Mouse (Mus musculus): ENCODE results near the gene Rfxank.

The Rfxank gene

GRCm38 (mm10) chr8:70139026-70139857, at the start of gene Rfxank, which contains the start of the genes Borcs8 and Mef2b:
Gene Rfxank, minus strand, starts transcription at chr8:70139154.
Gene Borcs8, plus strand, starts transcription at chr8:70139499.
Gene Mef2b, plus strand, starts transcription at chr8:70139711.
- DNase-seq (ENCODE audit: low spot score): peak; percentile 99

- DNase-seq (ENCODE audit: low spot score): no peak
Measured at GRCm38 (mm10) chr8:70188707-70189106, 49.8 kb upstream of the Rfxank start.

- peak; percentile 27 for DNase-seq (ENCODE audit: low spot score)
Measured at GRCm38 (mm10) chr8:70183194-70183593, 44.2 kb upstream of the Rfxank start.

- DNase-seq (ENCODE audit: low spot score): no peak
Measured at GRCm38 (mm10) chr8:70181903-70182252, 42.9 kb upstream of the Rfxank start.

GRCm38 (mm10) chr8:70181212-70181902, 42.4 kb upstream of the Rfxank start:
- no peak for DNase-seq (ENCODE audit: low spot score)

- DNase-seq (ENCODE audit: low spot score): no peak
Measured at GRCm38 (mm10) chr8:70179082-70179481, 40.1 kb upstream of the Rfxank start.

- DNase-seq (ENCODE audit: low spot score): no peak
Measured at GRCm38 (mm10) chr8:70178231-70178630, 39.3 kb upstream of the Rfxank start.

GRCm38 (mm10) chr8:70174079-70174478, 35.1 kb upstream of the Rfxank start:
- DNase-seq (ENCODE audit: low spot score): no peak

GRCm38 (mm10) chr8:70173320-70173719, 34.4 kb upstream of the Rfxank start:
- no peak for DNase-seq (ENCODE audit: low spot score)

GRCm38 (mm10) chr8:70172043-70172681, 33.2 kb upstream of the Rfxank start, which contains the start of gene Tmem161a:
Gene Tmem161a, plus strand, starts transcription at chr8:70172356.
- DNase-seq (ENCODE audit: low spot score): peak; percentile 90

GRCm38 (mm10) chr8:70171240-70171639, 32.3 kb upstream of the Rfxank start:
- no peak for DNase-seq (ENCODE audit: low spot score)

GRCm38 (mm10) chr8:70170748-70171147, 31.8 kb upstream of the Rfxank start:
- no peak for DNase-seq (ENCODE audit: low spot score)

- DNase-seq (ENCODE audit: low spot score): no peak
Measured at GRCm38 (mm10) chr8:70170116-70170515, 31.2 kb upstream of the Rfxank start.

GRCm38 (mm10) chr8:70166504-70167110, 27.7 kb upstream of the Rfxank start:
- DNase-seq (ENCODE audit: low spot score): no peak

- no peak for DNase-seq (ENCODE audit: low spot score)
Measured at GRCm38 (mm10) chr8:70163316-70163715, 24.4 kb upstream of the Rfxank start.

GRCm38 (mm10) chr8:70160015-70160414, 21.1 kb upstream of the Rfxank start:
- DNase-seq (ENCODE audit: low spot score): no peak

- DNase-seq (ENCODE audit: low spot score): no peak
Measured at GRCm38 (mm10) chr8:70159211-70159610, 20.3 kb upstream of the Rfxank start.

GRCm38 (mm10) chr8:70158069-70158853, 19.3 kb upstream of the Rfxank start:
- DNase-seq (ENCODE audit: low spot score): peak; percentile 52

- DNase-seq (ENCODE audit: low spot score): no peak
Measured at GRCm38 (mm10) chr8:70157240-70157800, 18.4 kb upstream of the Rfxank start.

- DNase-seq (ENCODE audit: low spot score): peak; percentile 60
Measured at GRCm38 (mm10) chr8:70152537-70153257, 13.7 kb upstream of the Rfxank start.

All from ovary, adult 18-20 months (tissue).